Mouse (Mus musculus): Measurements from ENCODE around the gene Sgsh.

DNA sequence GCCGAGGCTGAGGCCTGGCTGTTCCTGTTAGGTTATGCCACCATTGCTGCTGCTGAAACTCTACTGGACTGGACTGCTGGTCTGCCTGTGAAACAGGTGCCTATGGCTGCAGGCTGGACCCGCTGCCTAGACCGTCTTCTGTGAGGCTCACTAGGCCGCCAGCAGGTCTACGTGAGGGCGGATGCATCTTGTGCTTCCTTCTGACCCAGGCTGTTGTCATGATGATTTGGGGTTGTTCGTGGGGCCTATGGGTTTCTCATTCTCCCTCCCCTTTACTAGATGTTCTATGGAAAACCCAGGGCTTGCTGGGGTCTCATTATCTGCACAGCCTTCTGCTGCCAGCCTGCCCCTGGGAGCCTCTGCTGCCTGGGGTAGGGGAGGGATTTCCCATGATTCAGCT, 41.1 kb upstream of the Sgsh start:
- TF ChIP-seq GATA1 (IDR thresholded peaks at IDR 0.05; ENCODE audit: borderline replicate concordance, low read length) = no peak
- no peak for TF ChIP-seq FLI1 (IDR thresholded peaks at IDR 0.05; ENCODE audit: low read length)
